ENCODE assay signal across 13 mouse cellular contexts in the genomic region with DNA sequence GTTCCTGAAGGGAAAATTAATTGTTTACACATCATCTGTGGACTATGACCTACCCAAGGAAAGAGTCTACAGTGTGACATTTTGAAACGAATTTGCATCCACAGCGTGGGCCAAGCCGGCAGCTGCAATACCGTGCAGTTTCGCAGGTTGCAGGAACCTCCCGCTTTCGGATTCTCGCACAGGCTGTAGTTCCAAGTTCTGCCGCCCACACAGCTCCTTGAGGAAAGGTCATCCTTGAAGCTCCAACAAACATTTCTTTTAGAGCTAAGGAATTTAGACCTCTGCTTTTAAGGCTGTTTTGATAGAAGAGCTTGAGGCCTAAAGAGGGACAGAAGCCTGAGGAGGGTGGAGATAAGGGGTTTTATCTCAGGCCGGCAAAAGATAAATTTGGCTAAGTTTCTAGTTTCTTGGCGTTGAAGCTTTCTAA.
DNase-seq lines count a peak whose midpoint lies in the region; ATAC-seq and TF ChIP-seq lines count a peak whose summit lies in the region.
"Had no signal": no experiment of that assay in that cellular context is flagged by ENCODE, and none has a peak within 500 bp of the region (broad histone marks: within the 10 kb centered on the region; RNA-seq: fewer than 3 reads in every experiment).

No protein-coding gene starts in this region.

- H3K4me3 ChIP-seq in ES-Bruce4 (ENCODE audit: low read depth, low read length), result no peak overlapping the region
- H3K4me3 ChIP-seq in kidney, embryonic 14.5 days (ENCODE audit: low read length), result no peak overlapping the region
- no peak overlapping the region for H3K4me3 ChIP-seq in liver, postnatal 0 days (ENCODE audit: low read depth, low read length)
- H3K4me3 ChIP-seq: embryonic facial prominence, embryonic 13.5 days; heart, embryonic 15.5 days; liver, embryonic 15.5 days; neural tube, embryonic 13.5 days had no signal

- no peaks in the 10 kb centered on the region for H3K4me1 ChIP-seq in ES-Bruce4 (ENCODE audit: control insufficient read depth, insufficient read depth, low read length)
- peaks cover 10% of the 10 kb centered on the region; the same call in 1 of the 2 replicates for H3K4me1 ChIP-seq in kidney, embryonic 14.5 days (ENCODE audit: control insufficient read depth, insufficient read depth, low read length)
- peaks cover 2% of the 10 kb centered on the region; the same call in 1 of the 2 replicates for H3K4me1 ChIP-seq in liver, postnatal 0 days (ENCODE audit: insufficient read depth)
- H3K4me1 ChIP-seq: heart, embryonic 15.5 days; neural tube, embryonic 13.5 days had no signal

- no peak overlapping the region for H3K27ac ChIP-seq in ES-Bruce4 (ENCODE audit: insufficient read depth, low read length)
- H3K27ac ChIP-seq in kidney, embryonic 14.5 days (ENCODE audit: low read depth, low read length), result no peak overlapping the region
- no peak overlapping the region for H3K27ac ChIP-seq in liver, postnatal 0 days (ENCODE audit: low read depth)
- H3K27ac ChIP-seq: embryonic facial prominence, embryonic 13.5 days; liver, embryonic 15.5 days; neural tube, embryonic 13.5 days had no signal

- no peak overlapping the region for H3K4me2 ChIP-seq in kidney, embryonic 14.5 days (replicated peaks; ENCODE audit: low read depth, low read length)
- H3K4me2 ChIP-seq in liver, postnatal 0 days (ENCODE audit: low read depth, low read length), result no peak overlapping the region
- H3K4me2 ChIP-seq: embryonic facial prominence, embryonic 13.5 days; heart, embryonic 15.5 days; liver, embryonic 15.5 days; neural tube, embryonic 13.5 days had no signal

- DNase-seq in heart, adult 18-20 months, result peak; percentile 26 to 35
- DNase-seq in heart, adult 8-10 months (ENCODE audit: low spot score), result no peak
- DNase-seq in liver, postnatal 0 days, result no peak
- no peak for DNase-seq in thymus, postnatal 36 days
- no peak for DNase-seq in cerebellum, adult 9-11 months
- DNase-seq in spleen, postnatal 36 days (ENCODE audit: low spot score in 2 of 2), result no peak
- DNase-seq: thymus, postnatal 14 days had no signal

- TF ChIP-seq CTCF in ES-Bruce4 (IDR thresholded peaks at IDR 0.05; ENCODE audit: low read depth, low read length), result no peak
- no peak for TF ChIP-seq CTCF in liver, postnatal 0 days (IDR thresholded peaks at IDR 0.05; ENCODE audit: low read depth)

- no peak for TF ChIP-seq EP300 in ES-Bruce4 (IDR thresholded peaks at IDR 0.05; ENCODE audit: insufficient read depth, low read depth, low read length)
- no peak for TF ChIP-seq EP300 in liver, postnatal 0 days (IDR thresholded peaks at IDR 0.05; ENCODE audit: low read depth)

- ATAC-seq in kidney, embryonic 14.5 days (ENCODE audit: low FRiP score, low TSS enrichment), result peak; percentile 56; the same call in 1 of the 2 replicates
- ATAC-seq in liver, postnatal 0 days, result peak; percentile 40; the same call in 1 of the 2 replicates

- WGBS in kidney, embryonic 14.5 days, result 63% methylated on average over 11 of the region's 11 CpGs
- WGBS in liver, postnatal 0 days (ENCODE audit: insufficient replicate concordance), result 52% methylated on average over 11 of the region's 11 CpGs

- no peaks in the 10 kb centered on the region for H3K9me3 ChIP-seq in ES-Bruce4 (replicated peaks; ENCODE audit: control insufficient read depth, insufficient read depth, low read length, poor library complexity, severe bottlenecking)
- no peaks in the 10 kb centered on the region; the same call in 1 of the 2 replicates for H3K9me3 ChIP-seq in kidney, embryonic 14.5 days (ENCODE audit: control insufficient read depth, low read length)
- H3K9me3 ChIP-seq in liver, postnatal 0 days (ENCODE audit: low read length), result no peaks in the 10 kb centered on the region
- H3K9me3 ChIP-seq: embryonic facial prominence, embryonic 13.5 days; heart, embryonic 15.5 days; liver, embryonic 15.5 days; neural tube, embryonic 13.5 days had no signal

- no peaks in the 10 kb centered on the region for H3K27me3 ChIP-seq in ES-Bruce4 (ENCODE audit: control insufficient read depth, insufficient read depth, low read length, poor library complexity, severe bottlenecking)
- no peaks in the 10 kb centered on the region for H3K27me3 ChIP-seq in kidney, embryonic 14.5 days (ENCODE audit: control insufficient read depth, insufficient read depth, low read length)
- no peaks in the 10 kb centered on the region for H3K27me3 ChIP-seq in liver, postnatal 0 days (ENCODE audit: insufficient read depth, low read length)
- H3K27me3 ChIP-seq: embryonic facial prominence, embryonic 13.5 days; heart, embryonic 15.5 days; liver, embryonic 15.5 days; neural tube, embryonic 13.5 days had no signal

- H3K36me3 ChIP-seq in ES-Bruce4 (ENCODE audit: control insufficient read depth, insufficient read depth, low read length, poor library complexity, severe bottlenecking), result no peaks in the 10 kb centered on the region
- no peaks in the 10 kb centered on the region for H3K36me3 ChIP-seq in kidney, embryonic 14.5 days (ENCODE audit: control insufficient read depth, insufficient read depth, low read length)
- H3K36me3 ChIP-seq in liver, postnatal 0 days (replicated peaks; ENCODE audit: insufficient read depth, low read length), result no peaks in the 10 kb centered on the region
- H3K36me3 ChIP-seq: embryonic facial prominence, embryonic 13.5 days; heart, embryonic 15.5 days; liver, embryonic 15.5 days; neural tube, embryonic 13.5 days had no signal

- no peak for TF ChIP-seq POLR2A in ES-Bruce4 (IDR thresholded peaks at IDR 0.05; ENCODE audit: insufficient read depth, low read length)

- 0 out of 2 replicates have a peak overlapping the region, but pooled peaks have one; percentile 23 for H3K9ac ChIP-seq in ES-Bruce4 (ENCODE audit: low read depth, poor library complexity, severe bottlenecking)
- no peak overlapping the region for H3K9ac ChIP-seq in kidney, embryonic 14.5 days (ENCODE audit: low read depth, low read length)
- no peak overlapping the region for H3K9ac ChIP-seq in liver, postnatal 0 days (replicated peaks)
- H3K9ac ChIP-seq: embryonic facial prominence, embryonic 13.5 days; heart, embryonic 15.5 days; liver, embryonic 15.5 days; neural tube, embryonic 13.5 days had no signal

Comparison
In these comparisons a context has a peak if more than half of its experiments do, and no peak if none do; other contexts are left out.
1. DNase-seq: peak in heart, adult 18-20 months (2 of 2); none in heart, adult 8-10 months (single experiment), liver, postnatal 0 days (single experiment), thymus, postnatal 36 days (0 of 2), cerebellum, adult 9-11 months (single experiment) and spleen, postnatal 36 days (0 of 2).